Mouse (Mus musculus) liver, adult 2 months (tissue): ENCODE measurements at regions not wholly inside any gene's neighbourhood (a gene's known extent, or its start where the extent isn't known, plus 50 kb on each side); places are given as distances from the start of the nearest gene placed in this dataset.

Source experiments
- DNase-seq: peaks from one replicate; pipeline ENCODE4 v3.0.0-alpha.2; 2011; ENCODE audit warnings: low read depth, low spot score; ENCODE audit errors: extremely low read depth
- H3K27ac ChIP-seq: fragments of 200-500 bp; replicated peaks from 2 replicates; pipeline ENCODE4 v1.5.1; 2012; ENCODE audit warnings: low read depth, mild to moderate bottlenecking, control low read depth, inconsistent platforms, low read length; ENCODE audit not compliant: insufficient read depth
- H3K27me3 ChIP-seq: fragments of 200-500 bp; 2 replicates; pipeline ENCODE4 v1.6.1; 2012; ENCODE audit warnings: mild to moderate bottlenecking, moderate library complexity, low read length, inconsistent platforms; ENCODE audit not compliant: control insufficient read depth, insufficient read depth
- H3K36me3 ChIP-seq: fragments of 200-500 bp; 2 replicates; pipeline ENCODE4 v1.6.1; 2012; ENCODE audit warnings: low read length, inconsistent platforms; ENCODE audit not compliant: control insufficient read depth, insufficient read depth
- H3K4me1 ChIP-seq: fragments of 200-500 bp; 2 replicates; pipeline ENCODE4 v1.6.1; 2011; ENCODE audit warnings: low read length; ENCODE audit not compliant: control insufficient read depth, insufficient read depth
- H3K4me3 ChIP-seq: fragments of 200-500 bp; 2 replicates; pipeline ENCODE4 v1.5.1; 2011; ENCODE audit warnings: low read depth, mild to moderate bottlenecking, control low read depth, low read length, moderate library complexity; ENCODE audit not compliant: insufficient read depth
- H3K79me2 ChIP-seq: fragments of 200-500 bp; 2 replicates; pipeline ENCODE4 v1.6.1; 2012; ENCODE audit warnings: inconsistent platforms, mild to moderate bottlenecking, low read length, moderate library complexity; ENCODE audit not compliant: control insufficient read depth, insufficient read depth
- H3K9ac ChIP-seq: fragments of 200-500 bp; 2 replicates; pipeline ENCODE4 v1.6.1; 2012; ENCODE audit warnings: low read depth, mild to moderate bottlenecking, control low read depth, inconsistent platforms, low read length
- CTCF ChIP-seq: fragments of 200-500 bp; IDR thresholded peaks from 2 replicates; pipeline ENCODE4 v1.5.1; 2011; ENCODE audit warnings: low read depth, low read length, control low read depth
- POLR2A ChIP-seq: fragments of 200-500 bp; IDR thresholded peaks from 2 replicates; pipeline ENCODE4 v1.6.1; 2011; ENCODE audit warnings: low read length, control low read depth; ENCODE audit not compliant: insufficient read depth; ENCODE audit errors: extremely low read depth
- WGBS: fragments of 180-500 bp; shearing (Covaris S2); methylation state at CpG from one replicate; pipeline ENCODE4 v1.1.7; 2018; 5-methylcytosine and 5-hydroxymethylcytosine counted together

- TF ChIP-seq CTCF (no peak), POLR2A (no peak)
- WGBS, result 67% methylated on average over 5 of the region's 5 CpGs
- Histone ChIP-seq H3K27ac (no peak overlapping the region), H3K36me3 (no peaks in the 10 kb centered on the region), H3K79me2 (no peaks in the 10 kb centered on the region), H3K4me1 (no peaks in the 10 kb centered on the region), H3K9ac (no peak overlapping the region), H3K27me3 (no peaks in the 10 kb centered on the region), H3K4me3 (no peak overlapping the region)
- DNase-seq, result no peak
Observed at GRCm38 (mm10) chr9:35351576-35351975, 69.4 kb upstream of the Cdon start.

DNA sequence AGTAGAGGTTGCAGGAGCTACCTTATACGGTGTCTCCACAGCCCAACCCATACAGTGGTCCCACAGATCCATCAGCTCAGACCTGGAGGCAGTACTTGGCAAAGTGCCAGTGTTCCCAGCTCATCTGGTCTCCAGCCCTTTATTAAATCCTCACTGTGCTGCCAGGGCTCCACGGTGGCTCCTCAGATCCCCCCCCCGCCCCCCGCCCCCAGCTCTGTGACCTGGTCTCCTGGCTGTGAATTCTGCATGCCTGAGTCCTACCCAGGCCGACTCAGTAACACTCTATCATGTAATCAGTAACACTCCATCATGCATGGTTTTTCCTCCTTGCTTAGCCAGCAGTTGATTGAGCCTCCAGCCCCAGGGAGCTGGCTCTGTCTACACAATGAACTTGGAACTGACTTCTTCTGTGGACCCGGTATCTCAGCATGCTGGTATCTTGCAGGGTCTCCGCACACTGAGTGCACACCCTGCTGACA lies 66.2 kb upstream of the Cdon start:
- no peaks in the 10 kb centered on the region for H3K4me1 ChIP-seq
- 64% methylated on average over 7 of the region's 7 CpGs for WGBS
- no peak for DNase-seq

GRCm38 (mm10) chr9:35359699-35360098 lies 61.2 kb upstream of the Cdon start:
- H3K79me2 ChIP-seq, result no peaks in the 10 kb centered on the region
- TF ChIP-seq POLR2A, result no peak
- TF ChIP-seq CTCF, result no peak

More for the DNA sequence above, 66.2 kb upstream of the Cdon start:
- H3K79me2 ChIP-seq, result no peaks in the 10 kb centered on the region
- H3K27me3 ChIP-seq, result no peaks in the 10 kb centered on the region
- H3K36me3 ChIP-seq, result no peaks in the 10 kb centered on the region
- no peak overlapping the region for H3K9ac ChIP-seq
- TF ChIP-seq CTCF, result no peak
- no peak for TF ChIP-seq POLR2A
- H3K4me3 ChIP-seq, result no peak overlapping the region
- no peak overlapping the region for H3K27ac ChIP-seq

GRCm38 (mm10) chr9:35360139-35361100 lies 60.5 kb upstream of the Cdon start:
- H3K79me2 ChIP-seq, result no peaks in the 10 kb centered on the region
- no peak overlapping the region for H3K27ac ChIP-seq
- no peaks in the 10 kb centered on the region for H3K27me3 ChIP-seq
- H3K4me1 ChIP-seq, result no peaks in the 10 kb centered on the region
- no peak for TF ChIP-seq POLR2A
- TF ChIP-seq CTCF, result no peak
- H3K36me3 ChIP-seq, result no peaks in the 10 kb centered on the region
- 55% methylated on average over 6 of the region's 6 CpGs for WGBS
- no peak overlapping the region for H3K4me3 ChIP-seq
- no peak overlapping the region for H3K9ac ChIP-seq
- no peak for DNase-seq

More at GRCm38 (mm10) chr9:35359699-35360098, 61.2 kb upstream of the Cdon start:
- Histone ChIP-seq H3K36me3 (no peaks in the 10 kb centered on the region), H3K4me3 (no peak overlapping the region), H3K27me3 (no peaks in the 10 kb centered on the region), H3K4me1 (no peaks in the 10 kb centered on the region), H3K9ac (no peak overlapping the region), H3K27ac (no peak overlapping the region)
- 35% methylated on average over 6 of the region's 6 CpGs for WGBS
- no peak for DNase-seq

GRCm38 (mm10) chr9:35361432-35361831 lies 59.5 kb upstream of the Cdon start:
- H3K4me3 ChIP-seq, result no peak overlapping the region
- no peaks in the 10 kb centered on the region for H3K27me3 ChIP-seq
- TF ChIP-seq CTCF (no peak), POLR2A (no peak)
- 77% methylated on average over 4 of the region's 4 CpGs for WGBS
- no peaks in the 10 kb centered on the region for H3K79me2 ChIP-seq
- no peaks in the 10 kb centered on the region for H3K36me3 ChIP-seq
- DNase-seq, result no peak
- no peaks in the 10 kb centered on the region for H3K4me1 ChIP-seq
- H3K9ac ChIP-seq, result no peak overlapping the region
- no peak overlapping the region for H3K27ac ChIP-seq

GRCm38 (mm10) chr9:35362276-35362675 lies 58.7 kb upstream of the Cdon start:
- no peak overlapping the region for H3K4me3 ChIP-seq
- no peak for DNase-seq
- H3K36me3 ChIP-seq, result no peaks in the 10 kb centered on the region
- no peak overlapping the region for H3K9ac ChIP-seq
- H3K79me2 ChIP-seq, result no peaks in the 10 kb centered on the region
- no peaks in the 10 kb centered on the region for H3K4me1 ChIP-seq
- H3K27ac ChIP-seq, result no peak overlapping the region
- WGBS, result 62% methylated on average over 7 of the region's 7 CpGs
- no peak for TF ChIP-seq POLR2A
- no peak for TF ChIP-seq CTCF
- H3K27me3 ChIP-seq, result no peaks in the 10 kb centered on the region
